Mouse (Mus musculus): ENCODE results near the gene Agxt. TPM values are rescaled to one million over a fixed set of nuclear protein-coding genes. Genes with fewer than 3 reads are reported as not detected.
A peak's percentile ranks its signal among the peaks of the same experiment; 100 is the strongest.

Agxt gene
- polyA plus RNA-seq, 1 experiment = 0.08 TPM

GRCm38 (mm10) chr1:93161921-93162320 lies 26.9 kb downstream of the Agxt start:
- Histone ChIP-seq H3K27ac (ENCODE audit: insufficient read depth, low read depth, low read length) (no peak overlapping the region), H3K4me3 (ENCODE audit: insufficient read depth, low read depth, low read length) (no peak overlapping the region), H3K36me3 (ENCODE audit: control insufficient read depth, insufficient read depth, low read length) (no peaks in the 10 kb centered on the region), H3K27me3 (replicated peaks; ENCODE audit: control insufficient read depth, insufficient read depth, low read length) (no peaks in the 10 kb centered on the region), H3K4me1 (ENCODE audit: control insufficient read depth, insufficient read depth, low read length) (peaks cover 3% of the 10 kb centered on the region; the same call in 1 of the 2 replicates)
- no peak for TF ChIP-seq CTCF (conservative IDR thresholded peaks at IDR 0.05; ENCODE audit: insufficient read depth, insufficient read length, low read depth, low read length)
- no peak for TF ChIP-seq POLR2A (IDR thresholded peaks at IDR 0.05; ENCODE audit: low read depth, low read length)
- WGBS = 77% methylated on average over 10 of the region's 10 CpGs
- no peak for DNase-seq

GRCm38 (mm10) chr1:93162588-93162987 lies 27.5 kb downstream of the Agxt start:
- DNase-seq = no peak
- WGBS = 85% methylated on average over 7 of the region's 7 CpGs
- no peak overlapping the region for H3K27ac ChIP-seq (ENCODE audit: insufficient read depth, low read depth, low read length)
- TF ChIP-seq CTCF (conservative IDR thresholded peaks at IDR 0.05; ENCODE audit: insufficient read depth, insufficient read length, low read depth, low read length) (no peak), POLR2A (IDR thresholded peaks at IDR 0.05; ENCODE audit: low read depth, low read length) (no peak)
- H3K27me3 ChIP-seq (replicated peaks; ENCODE audit: control insufficient read depth, insufficient read depth, low read length) = no peaks in the 10 kb centered on the region
- H3K36me3 ChIP-seq (ENCODE audit: control insufficient read depth, insufficient read depth, low read length) = no peaks in the 10 kb centered on the region
- no peak overlapping the region for H3K4me3 ChIP-seq (ENCODE audit: insufficient read depth, low read depth, low read length)
- peaks cover 3% of the 10 kb centered on the region; the same call in 1 of the 2 replicates for H3K4me1 ChIP-seq (ENCODE audit: control insufficient read depth, insufficient read depth, low read length)

- WGBS = 75% methylated on average over 9 of the region's 9 CpGs
- Histone ChIP-seq H3K4me3 (ENCODE audit: insufficient read depth, low read depth, low read length) (no peak overlapping the region), H3K27ac (ENCODE audit: insufficient read depth, low read depth, low read length) (no peak overlapping the region), H3K4me1 (ENCODE audit: control insufficient read depth, insufficient read depth, low read length) (0 out of 2 replicates have a peak, but pooled peaks cover 3% of the 10 kb centered on the region), H3K36me3 (ENCODE audit: control insufficient read depth, insufficient read depth, low read length) (no peaks in the 10 kb centered on the region), H3K27me3 (replicated peaks; ENCODE audit: control insufficient read depth, insufficient read depth, low read length) (no peaks in the 10 kb centered on the region)
- TF ChIP-seq CTCF (conservative IDR thresholded peaks at IDR 0.05; ENCODE audit: insufficient read depth, insufficient read length, low read depth, low read length) = no peak
- DNase-seq = no peak
These were observed 30.4 kb downstream of the Agxt start for GRCm38 (mm10) chr1:93165447-93165846.

- Histone ChIP-seq H3K27me3 (replicated peaks; ENCODE audit: control insufficient read depth, insufficient read depth, low read length) (no peaks in the 10 kb centered on the region), H3K4me3 (ENCODE audit: insufficient read depth, low read depth, low read length) (no peak overlapping the region), H3K4me1 (ENCODE audit: control insufficient read depth, insufficient read depth, low read length) (no peaks in the 10 kb centered on the region), H3K27ac (ENCODE audit: insufficient read depth, low read depth, low read length) (no peak overlapping the region), H3K36me3 (ENCODE audit: control insufficient read depth, insufficient read depth, low read length) (no peaks in the 10 kb centered on the region)
- no peak for DNase-seq
- WGBS = 85% methylated on average over 11 of the region's 11 CpGs
- TF ChIP-seq CTCF (conservative IDR thresholded peaks at IDR 0.05; ENCODE audit: insufficient read depth, insufficient read length, low read depth, low read length) (no peak), POLR2A (IDR thresholded peaks at IDR 0.05; ENCODE audit: low read depth, low read length) (no peak)
These were observed 31.5 kb downstream of the Agxt start for GRCm38 (mm10) chr1:93166346-93167079.

- Histone ChIP-seq H3K4me1 (ENCODE audit: control insufficient read depth, insufficient read depth, low read length) (no peaks in the 10 kb centered on the region), H3K27me3 (replicated peaks; ENCODE audit: control insufficient read depth, insufficient read depth, low read length) (no peaks in the 10 kb centered on the region), H3K27ac (ENCODE audit: insufficient read depth, low read depth, low read length) (no peak within 1 kb of the TSS), H3K36me3 (ENCODE audit: control insufficient read depth, insufficient read depth, low read length) (no peaks in the 10 kb centered on the region), H3K4me3 (ENCODE audit: insufficient read depth, low read depth, low read length) (no peak within 1 kb of the TSS)
- TF ChIP-seq POLR2A (IDR thresholded peaks at IDR 0.05; ENCODE audit: low read depth, low read length) (no peak), CTCF (conservative IDR thresholded peaks at IDR 0.05; ENCODE audit: insufficient read depth, insufficient read length, low read depth, low read length) (no peak)
- no peak for DNase-seq
- 56% methylated on average over 10 of the region's 10 CpGs for WGBS
These were observed 33.3 kb downstream of the Agxt start, which contains the start of gene Crocc2 for GRCm38 (mm10) chr1:93168295-93168775. Gene Crocc2, plus strand, starts transcription at chr1:93168725.

- H3K4me1 ChIP-seq (ENCODE audit: control insufficient read depth, insufficient read depth, low read length) = no peaks in the 10 kb centered on the region
- H3K4me3 ChIP-seq (ENCODE audit: insufficient read depth, low read depth, low read length) = no peak overlapping the region
- H3K36me3 ChIP-seq (ENCODE audit: control insufficient read depth, insufficient read depth, low read length) = no peaks in the 10 kb centered on the region
- no peaks in the 10 kb centered on the region for H3K27me3 ChIP-seq (replicated peaks; ENCODE audit: control insufficient read depth, insufficient read depth, low read length)
- WGBS = 68% methylated on average over 4 of the region's 4 CpGs
- TF ChIP-seq CTCF (conservative IDR thresholded peaks at IDR 0.05; ENCODE audit: insufficient read depth, insufficient read length, low read depth, low read length) = no peak
- no peak for TF ChIP-seq POLR2A (IDR thresholded peaks at IDR 0.05; ENCODE audit: low read depth, low read length)
- DNase-seq = no peak
- no peak overlapping the region for H3K27ac ChIP-seq (ENCODE audit: insufficient read depth, low read depth, low read length)
These were observed 38.6 kb downstream of the Agxt start for GRCm38 (mm10) chr1:93173665-93174064.

GRCm38 (mm10) chr1:93174399-93174798 lies 39.4 kb downstream of the Agxt start:
- no peak overlapping the region for H3K4me3 ChIP-seq (ENCODE audit: insufficient read depth, low read depth, low read length)
- under 1% methylated on average over 4 of the region's 4 CpGs for WGBS
- peak; percentile 76 for DNase-seq
- no peaks in the 10 kb centered on the region for H3K4me1 ChIP-seq (ENCODE audit: control insufficient read depth, insufficient read depth, low read length)
- TF ChIP-seq POLR2A (IDR thresholded peaks at IDR 0.05; ENCODE audit: low read depth, low read length) (no peak), CTCF (conservative IDR thresholded peaks at IDR 0.05; ENCODE audit: insufficient read depth, insufficient read length, low read depth, low read length) (peak; percentile 98)
- no peaks in the 10 kb centered on the region for H3K27me3 ChIP-seq (replicated peaks; ENCODE audit: control insufficient read depth, insufficient read depth, low read length)
- H3K36me3 ChIP-seq (ENCODE audit: control insufficient read depth, insufficient read depth, low read length) = no peaks in the 10 kb centered on the region
- no peak overlapping the region for H3K27ac ChIP-seq (ENCODE audit: insufficient read depth, low read depth, low read length)

Measured in kidney, adult 2 months (tissue).